ENCODE assay signal across 10 mouse cellular contexts in the genomic region with DNA sequence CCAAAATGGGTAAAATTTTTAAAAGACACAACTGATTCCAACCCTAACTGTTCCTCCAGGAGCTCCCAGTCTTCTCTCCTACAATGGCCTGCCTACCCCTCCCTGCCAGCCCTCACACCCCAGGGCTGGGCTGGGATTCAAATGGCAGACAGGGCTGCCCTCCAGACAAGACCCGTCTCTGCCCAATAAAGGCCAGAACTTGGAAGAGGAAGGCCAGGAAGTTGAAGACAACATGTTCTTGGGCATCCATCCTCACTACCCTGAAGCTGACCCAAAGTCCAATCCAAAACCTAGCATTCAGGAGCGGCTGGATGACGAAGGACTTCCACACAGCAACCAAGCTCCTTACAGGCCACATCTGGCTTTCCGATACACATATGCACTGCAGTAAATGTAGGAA.
DNase-seq lines count a peak whose midpoint lies in the region; ATAC-seq lines count a peak whose summit lies in the region.
"Had no signal": no experiment of that assay in that cellular context is flagged by ENCODE, and none has a peak within 500 bp of the region (broad histone marks: within the 10 kb centered on the region; RNA-seq: fewer than 3 reads in every experiment).

No protein-coding gene starts in this region.

- peak; percentile 43 to 50 for DNase-seq in heart, adult 18-20 months
- no peak for DNase-seq in midbrain, embryonic 11.5 days (ENCODE audit: low spot score, missing footprints)
- DNase-seq in midbrain, embryonic 10.5 days (ENCODE audit: low spot score): no peak
- DNase-seq in cerebellum, postnatal 14 days: peak; percentile 73 to 87
- no peak for DNase-seq in right cerebral cortex, postnatal 25 days
- DNase-seq: embryo, embryonic 11 days had no signal

- no peak overlapping the region for H3K27ac ChIP-seq in heart, embryonic 12.5 days (ENCODE audit: poor library complexity, severe bottlenecking)
- no peak overlapping the region; the same call in 1 of the 2 replicates for H3K27ac ChIP-seq in midbrain, embryonic 11.5 days (ENCODE audit: low read depth, low read length)
- no peak overlapping the region for H3K27ac ChIP-seq in midbrain, embryonic 10.5 days (replicated peaks)
- no peak overlapping the region for H3K27ac ChIP-seq in stomach, embryonic 14.5 days (ENCODE audit: low read length)
- H3K27ac ChIP-seq in kidney, embryonic 16.5 days (ENCODE audit: low read length): no peak overlapping the region
- H3K27ac ChIP-seq: liver, embryonic 14.5 days had no signal

- no peaks in the 10 kb centered on the region for H3K36me3 ChIP-seq in heart, embryonic 12.5 days
- no peaks in the 10 kb centered on the region for H3K36me3 ChIP-seq in midbrain, embryonic 11.5 days (ENCODE audit: control insufficient read depth, insufficient read depth, low read length)
- H3K36me3 ChIP-seq in midbrain, embryonic 10.5 days: no peaks in the 10 kb centered on the region
- no peaks in the 10 kb centered on the region for H3K36me3 ChIP-seq in stomach, embryonic 14.5 days (ENCODE audit: control insufficient read depth, insufficient read depth, low read length)
- no peaks in the 10 kb centered on the region for H3K36me3 ChIP-seq in kidney, embryonic 16.5 days (ENCODE audit: insufficient read depth, low read length)

- WGBS in heart, embryonic 12.5 days: 89% methylated on average over 4 of the region's 4 CpGs
- whole genome bisulfite sequencing in midbrain, embryonic 11.5 days: 62% methylated on average over 4 of the region's 4 CpGs
- 75% methylated on average over 4 of the region's 4 CpGs for WGBS in midbrain, embryonic 10.5 days
- WGBS in stomach, embryonic 14.5 days: 65% methylated on average over 4 of the region's 4 CpGs
- 76% methylated on average over 4 of the region's 4 CpGs for WGBS in kidney, embryonic 16.5 days

- no peak overlapping the region for H3K9ac ChIP-seq in heart, embryonic 12.5 days
- H3K9ac ChIP-seq in midbrain, embryonic 11.5 days (ENCODE audit: low read length): no peak overlapping the region
- H3K9ac ChIP-seq in stomach, embryonic 14.5 days (replicated peaks; ENCODE audit: low read depth, low read length): no peak overlapping the region
- H3K9ac ChIP-seq in kidney, embryonic 16.5 days (replicated peaks; ENCODE audit: low read length): no peak overlapping the region
- H3K9ac ChIP-seq: liver, embryonic 14.5 days had no signal

- no peaks in the 10 kb centered on the region for H3K9me3 ChIP-seq in heart, embryonic 12.5 days (replicated peaks)
- no peaks in the 10 kb centered on the region for H3K9me3 ChIP-seq in midbrain, embryonic 11.5 days (ENCODE audit: control insufficient read depth, low read length)
- H3K9me3 ChIP-seq in midbrain, embryonic 10.5 days (replicated peaks): no peaks in the 10 kb centered on the region
- H3K9me3 ChIP-seq in stomach, embryonic 14.5 days (ENCODE audit: control insufficient read depth, low read depth, low read length): no peaks in the 10 kb centered on the region
- no peaks in the 10 kb centered on the region for H3K9me3 ChIP-seq in kidney, embryonic 16.5 days (ENCODE audit: low read length)

- no peaks in the 10 kb centered on the region for H3K27me3 ChIP-seq in heart, embryonic 12.5 days (replicated peaks)
- no peaks in the 10 kb centered on the region for H3K27me3 ChIP-seq in midbrain, embryonic 11.5 days (ENCODE audit: control insufficient read depth, insufficient read depth, low read length)
- no peaks in the 10 kb centered on the region for H3K27me3 ChIP-seq in midbrain, embryonic 10.5 days (ENCODE audit: low read depth, poor library complexity, severe bottlenecking)
- H3K27me3 ChIP-seq in stomach, embryonic 14.5 days (ENCODE audit: control insufficient read depth, insufficient read depth, low read length): no peaks in the 10 kb centered on the region
- H3K27me3 ChIP-seq in kidney, embryonic 16.5 days (ENCODE audit: insufficient read depth, low read length): no peaks in the 10 kb centered on the region

- H3K4me3 ChIP-seq in heart, embryonic 12.5 days: no peak overlapping the region
- H3K4me3 ChIP-seq in midbrain, embryonic 11.5 days (ENCODE audit: low read depth, low read length): no peak overlapping the region
- no peak overlapping the region for H3K4me3 ChIP-seq in midbrain, embryonic 10.5 days
- H3K4me3 ChIP-seq in stomach, embryonic 14.5 days (ENCODE audit: low read depth, low read length): no peak overlapping the region
- H3K4me3 ChIP-seq in kidney, embryonic 16.5 days (ENCODE audit: low read length): no peak overlapping the region

- H3K4me2 ChIP-seq in heart, embryonic 12.5 days: no peak overlapping the region
- no peak overlapping the region for H3K4me2 ChIP-seq in midbrain, embryonic 11.5 days
- no peak overlapping the region for H3K4me2 ChIP-seq in stomach, embryonic 14.5 days (replicated peaks; ENCODE audit: low read depth, low read length)
- H3K4me2 ChIP-seq in kidney, embryonic 16.5 days (replicated peaks; ENCODE audit: low read depth, low read length): no peak overlapping the region

- peaks cover 22% of the 10 kb centered on the region for H3K4me1 ChIP-seq in heart, embryonic 12.5 days (replicated peaks)
- peaks cover 9% of the 10 kb centered on the region for H3K4me1 ChIP-seq in midbrain, embryonic 11.5 days (ENCODE audit: control insufficient read depth, insufficient read depth, low read length)
- peaks cover 36% of the 10 kb centered on the region for H3K4me1 ChIP-seq in midbrain, embryonic 10.5 days
- H3K4me1 ChIP-seq in stomach, embryonic 14.5 days (ENCODE audit: control insufficient read depth, insufficient read depth, low read length): peaks cover 14% of the 10 kb centered on the region; the same call in 1 of the 2 replicates
- H3K4me1 ChIP-seq in kidney, embryonic 16.5 days (ENCODE audit: insufficient read depth, low read length): peaks cover 23% of the 10 kb centered on the region

- ATAC-seq in heart, embryonic 12.5 days (ENCODE audit: insufficient number of reproducible peaks, low FRiP score): no peak
- 0 out of 2 replicates have a peak, but pooled peaks have one; percentile 35 for ATAC-seq in midbrain, embryonic 11.5 days (ENCODE audit: low FRiP score)
- 0 out of 2 replicates have a peak, but pooled peaks have one; percentile 14 for ATAC-seq in stomach, embryonic 14.5 days (ENCODE audit: insufficient number of reproducible peaks, insufficient read depth, low FRiP score, low read depth)
- no peak for ATAC-seq in kidney, embryonic 16.5 days (ENCODE audit: low FRiP score, low TSS enrichment)

Comparison
In these comparisons a context has a peak if more than half of its experiments do, and no peak if none do; other contexts are left out.
1. DNase-seq: peak in heart, adult 18-20 months (2 of 2) and cerebellum, postnatal 14 days (2 of 2); none in midbrain, embryonic 11.5 days (single experiment), midbrain, embryonic 10.5 days (single experiment) and right cerebral cortex, postnatal 25 days (single experiment).
2. ATAC-seq: peak in midbrain, embryonic 11.5 days (single experiment) and stomach, embryonic 14.5 days (single experiment); none in heart, embryonic 12.5 days (single experiment) and kidney, embryonic 16.5 days (single experiment).